Mouse (Mus musculus) lung, adult 2 months (tissue): ENCODE measurements around the gene Rnpep.

Experiments
- CTCF ChIP-seq: fragments of 200-500 bp; IDR thresholded peaks from 2 replicates; pipeline ENCODE4 v1.5.1; 2011; ENCODE audit warnings: mild to moderate bottlenecking, low read length, control low read depth; ENCODE audit not compliant: insufficient read depth
- POLR2A ChIP-seq: fragments of 200-500 bp; IDR thresholded peaks from 2 replicates; pipeline ENCODE4 v1.6.1; 2011; ENCODE audit warnings: low read depth, mild to moderate bottlenecking, control low read depth, low read length, borderline replicate concordance; ENCODE audit errors: extremely low read depth

DNA sequence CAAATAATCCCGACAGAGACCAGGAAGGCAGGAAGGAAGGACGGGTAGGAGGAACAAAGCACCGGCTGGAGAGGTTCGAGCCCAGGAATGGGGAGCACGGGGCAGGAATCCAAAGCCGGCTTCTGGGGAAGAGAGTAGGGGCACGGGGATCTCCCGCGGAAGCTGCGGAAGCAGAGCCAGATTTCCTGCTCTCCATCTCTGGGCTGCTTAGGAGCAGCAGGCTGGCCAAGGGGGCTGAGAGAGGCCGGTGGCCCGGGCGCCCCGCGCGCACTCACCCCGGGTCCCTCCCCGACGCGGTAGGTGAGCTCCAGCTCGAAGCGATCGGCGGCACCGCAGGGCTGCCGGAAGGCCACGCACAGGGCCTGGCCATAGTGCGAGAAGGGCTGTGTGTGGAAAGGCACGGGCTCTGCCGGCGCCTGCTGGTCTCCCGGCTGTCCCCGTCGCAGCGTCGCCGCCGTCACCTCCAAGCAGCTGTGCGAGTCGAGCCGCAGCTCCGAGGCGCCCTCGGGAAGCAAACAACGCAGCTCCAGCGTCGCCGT is 528 bp downstream of the Rnpep start:
- TF ChIP-seq CTCF (no peak), POLR2A (no peak)
